Mouse (Mus musculus) natural killer cell, adult 2 months (primary cell): ENCODE data around the gene Olfr1347.
"Not testable (repeated sequence)": the region's sequence is repeated elsewhere in the genome, so short reads cannot be mapped to it uniquely, and the experiment has no call there.

Source experiments
- DNase-seq, 2 experiments: peaks; one replicate each; pipeline ENCODE4 v3.0.0; 2022; ENCODE audit warnings: low spot score in 2 of 2

Olfr1347 gene

DNA sequence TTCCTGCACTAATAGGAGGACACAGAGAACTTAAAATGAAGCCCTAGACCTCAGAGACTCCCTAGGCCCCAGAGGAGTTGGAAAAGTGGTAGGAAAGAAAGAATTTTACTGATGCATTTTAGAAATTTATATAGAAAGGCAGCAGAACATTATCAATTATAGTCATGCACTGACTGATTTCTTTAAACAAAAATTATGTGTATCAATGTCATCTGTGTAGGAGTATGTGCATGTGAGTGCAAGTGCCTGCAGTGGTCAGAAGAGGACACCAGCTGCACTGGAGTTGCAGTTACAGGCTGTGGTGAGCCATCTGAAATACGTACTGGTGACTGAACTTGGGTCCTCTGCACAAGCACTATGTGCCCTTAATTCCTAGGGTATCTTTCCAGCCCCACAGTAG is at the start of gene Olfr1347:
Gene Olfr1347 (minus strand): TSS at position 101 of the 400 bp plus-strand sequence.
- DNase-seq, result no peak

DNA sequence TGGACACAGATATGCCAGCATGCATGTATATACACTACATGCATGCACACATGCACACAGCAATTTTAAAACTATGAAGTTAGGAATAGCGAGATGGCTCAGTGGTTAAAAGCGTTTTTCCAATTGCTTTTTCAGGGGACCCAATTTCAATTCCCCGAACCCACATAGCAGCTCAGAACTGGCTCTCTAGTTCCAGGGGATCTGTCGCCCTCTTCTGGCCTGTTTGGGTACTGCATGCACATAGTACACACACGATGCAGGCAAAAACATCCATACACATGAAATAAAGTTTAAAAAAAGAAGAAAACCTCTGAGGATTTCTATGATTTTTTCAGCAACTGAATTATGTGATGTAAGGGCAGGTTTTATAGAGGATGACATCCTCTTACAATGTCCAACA is 26.6 kb upstream of the Olfr1347 start:
- DNase-seq, result no peak

DNA sequence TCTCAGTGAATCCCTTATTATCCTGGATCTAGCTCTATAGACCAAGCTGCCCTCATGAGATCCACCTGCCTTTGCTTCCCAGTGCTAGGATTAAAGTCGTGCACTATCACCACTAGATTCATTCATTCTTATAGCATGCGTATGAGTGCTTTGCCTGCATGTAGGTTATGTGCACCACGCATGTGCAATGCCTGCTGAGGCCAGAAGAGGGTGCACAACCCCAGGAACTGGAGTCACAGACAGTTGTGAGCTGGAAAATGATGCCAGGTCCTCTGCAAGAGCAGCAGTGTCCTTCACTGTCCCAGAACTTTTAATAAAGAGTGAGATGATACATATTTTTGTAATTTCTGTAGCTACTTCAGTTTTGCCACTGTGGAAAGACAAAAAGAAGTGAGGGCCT is 25.4 kb upstream of the Olfr1347 start:
- DNase-seq, result no peak

DNA sequence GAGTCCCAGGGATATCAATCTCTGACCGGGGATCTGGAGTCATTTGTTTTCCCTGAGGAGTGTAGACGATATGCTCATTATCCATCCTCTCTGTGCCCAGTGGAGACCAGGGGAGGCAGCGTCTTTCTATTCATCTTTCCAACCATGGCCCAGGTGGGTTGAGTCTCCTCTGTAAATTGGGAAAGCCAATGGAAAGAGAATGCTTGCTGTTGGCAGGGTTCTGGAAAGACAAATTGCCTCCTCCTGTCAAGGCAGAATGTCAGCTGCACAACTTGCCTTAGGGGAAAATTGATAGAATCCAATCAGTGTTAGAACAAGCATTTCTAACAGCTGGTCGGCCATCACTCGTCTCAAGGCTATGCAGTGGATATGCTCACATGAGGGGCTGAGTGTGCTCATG is 23.3 kb upstream of the Olfr1347 start, which contains the start of gene Olfr1349:
Gene Olfr1349 (minus strand): TSS at position 101 of the 400 bp plus-strand sequence.
- no peak for DNase-seq

DNA sequence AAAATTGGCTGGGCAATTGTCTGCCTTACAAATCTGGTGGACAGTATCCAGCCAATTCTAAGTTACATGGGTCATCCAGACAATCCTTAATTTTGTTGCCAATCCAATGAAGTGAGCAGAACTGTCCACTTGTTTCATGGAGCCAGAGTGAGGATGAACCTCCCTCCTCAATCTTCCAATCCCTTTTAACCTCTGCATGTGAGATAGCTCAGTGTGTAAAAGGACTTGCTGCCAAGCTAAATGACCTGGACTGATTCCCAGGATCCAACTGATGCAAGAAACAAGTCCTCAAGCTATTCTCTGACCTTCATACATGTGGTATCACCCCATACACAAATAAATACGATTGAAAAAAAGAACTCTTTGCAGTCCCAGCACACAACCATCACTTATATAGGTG is 22.1 kb upstream of the Olfr1347 start:
- no peak for DNase-seq

DNA sequence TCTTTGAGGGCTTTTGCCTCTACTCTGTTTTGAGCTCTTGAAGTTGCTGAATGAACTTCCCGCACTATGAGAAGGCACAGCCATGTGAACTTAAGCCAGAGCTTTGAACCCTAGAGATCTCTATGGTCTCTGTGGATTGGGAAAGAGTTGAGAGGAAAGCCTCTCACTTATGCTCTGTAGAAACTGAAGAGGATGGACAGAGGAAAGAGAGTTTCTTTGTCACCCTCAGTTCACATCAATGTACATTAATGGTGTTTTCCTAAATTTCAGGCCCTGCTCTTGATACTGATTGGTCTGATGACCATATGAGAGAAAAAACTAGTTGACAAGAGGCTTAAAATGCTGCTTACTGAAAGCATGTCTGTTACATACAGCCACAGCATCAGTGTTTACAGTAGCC is 9.1 kb upstream of the Olfr1347 start, which contains the start of gene Olfr1348:
Gene Olfr1348 (minus strand): TSS at position 101 of the 400 bp plus-strand sequence.
- no peak for DNase-seq

DNA sequence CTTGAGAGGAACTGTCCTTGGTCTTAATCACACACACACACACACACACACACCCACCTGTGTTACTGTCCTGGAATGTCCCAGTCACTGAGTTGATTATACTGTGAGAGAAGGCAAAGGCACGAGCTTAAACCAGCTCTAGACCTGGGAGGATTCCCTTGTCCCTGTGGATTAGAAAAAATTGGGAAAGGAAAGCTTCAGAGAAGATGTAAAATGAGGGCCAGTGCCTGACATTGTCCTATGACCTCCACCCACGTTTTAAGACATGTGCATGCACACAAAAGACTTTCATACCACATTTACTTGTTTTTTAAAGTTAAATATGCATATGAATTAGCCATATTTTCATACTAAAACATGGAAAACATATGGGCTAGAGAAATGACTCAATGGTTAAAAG is 12.7 kb downstream of the Olfr1347 start, which contains the start of gene Olfr5:
Gene Olfr5 (minus strand): TSS at position 101 of the 400 bp plus-strand sequence.
- DNase-seq, result no peak

DNA sequence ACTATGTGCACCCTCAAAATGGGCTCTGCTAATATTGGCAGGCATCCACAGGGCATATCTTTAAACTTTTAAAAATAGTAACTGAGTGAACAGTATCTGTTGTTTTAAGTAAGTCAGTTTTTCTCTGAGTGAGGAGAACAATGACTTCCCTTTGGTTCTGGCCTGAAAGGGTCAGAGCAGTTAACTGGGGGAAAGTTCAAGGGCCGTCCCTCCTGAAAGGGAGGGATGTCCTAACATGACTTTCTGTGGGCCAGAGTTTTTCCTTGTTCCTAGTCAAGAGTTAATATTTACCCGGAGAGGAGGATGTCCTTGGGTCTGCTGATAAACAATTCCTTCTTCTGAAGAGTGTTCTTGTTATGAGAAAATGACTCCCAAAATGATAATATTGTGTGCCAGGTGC is 21.9 kb downstream of the Olfr1347 start:
- not testable (repeated sequence) for DNase-seq

DNA sequence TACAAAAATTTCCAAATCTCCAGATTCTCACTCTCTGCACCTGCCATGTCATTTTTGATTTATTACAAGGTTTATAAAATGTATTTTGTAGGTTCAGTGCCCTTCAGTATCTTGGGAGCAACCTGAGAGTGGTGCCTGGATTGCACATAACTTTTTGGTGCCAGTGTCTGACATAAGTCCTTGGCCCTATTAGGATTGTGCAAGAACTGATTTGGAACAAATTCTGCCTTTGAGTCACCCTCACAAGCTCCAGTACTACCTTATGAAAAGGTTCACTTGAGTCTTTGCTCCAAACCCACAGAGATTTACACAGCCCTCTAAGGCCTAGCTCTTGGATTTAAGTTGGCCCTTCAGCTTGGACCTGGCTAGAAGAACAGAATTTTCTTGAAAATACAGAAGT is 32.6 kb downstream of the Olfr1347 start, which contains the start of gene Olfr1346:
Gene Olfr1346 (plus strand): TSS at position 151 of the 400 bp plus-strand sequence.
- DNase-seq, result no peak

DNA sequence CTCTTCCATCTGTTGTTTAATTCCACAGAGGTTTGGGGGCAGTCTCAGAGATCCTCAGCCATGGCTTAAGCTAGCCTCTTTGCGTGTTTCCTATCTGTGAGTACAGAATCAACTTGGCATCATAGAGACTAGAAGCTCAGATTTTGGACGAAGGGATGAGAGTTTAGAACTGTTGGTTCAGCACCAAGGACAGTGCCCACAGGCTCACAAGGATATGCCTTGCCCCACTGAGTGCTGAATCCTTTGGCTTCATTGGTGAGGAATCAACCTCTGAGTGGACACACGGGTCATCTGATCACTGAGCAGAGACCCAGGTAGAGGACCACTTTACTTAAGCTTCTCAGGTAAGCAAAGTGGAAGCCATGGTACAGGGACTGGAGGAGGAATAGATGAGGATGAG is 43.2 kb downstream of the Olfr1347 start:
- no peak for DNase-seq

DNA sequence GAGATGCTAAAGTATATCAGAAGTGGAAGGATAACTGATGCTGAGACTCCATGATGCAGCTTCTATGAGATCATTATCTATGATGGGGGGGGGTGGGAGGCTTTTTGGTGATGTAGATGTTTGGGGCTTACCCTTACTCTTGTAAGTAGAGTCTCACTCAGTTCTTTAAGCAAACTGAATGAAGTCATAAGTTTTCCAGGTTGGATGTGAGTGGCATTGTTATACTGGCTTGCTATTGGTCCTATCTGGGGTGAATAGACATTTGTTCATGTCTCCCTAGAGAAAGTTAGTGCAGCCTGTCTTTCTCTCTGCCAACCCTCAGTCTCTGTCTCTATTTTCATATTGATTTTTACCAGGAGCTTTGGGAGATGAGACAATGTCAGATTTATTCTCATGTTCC is 43.7 kb downstream of the Olfr1347 start, which contains the start of gene Olfr1336:
Gene Olfr1336 (plus strand): TSS at position 301 of the 400 bp plus-strand sequence.
- no peak for DNase-seq

DNA sequence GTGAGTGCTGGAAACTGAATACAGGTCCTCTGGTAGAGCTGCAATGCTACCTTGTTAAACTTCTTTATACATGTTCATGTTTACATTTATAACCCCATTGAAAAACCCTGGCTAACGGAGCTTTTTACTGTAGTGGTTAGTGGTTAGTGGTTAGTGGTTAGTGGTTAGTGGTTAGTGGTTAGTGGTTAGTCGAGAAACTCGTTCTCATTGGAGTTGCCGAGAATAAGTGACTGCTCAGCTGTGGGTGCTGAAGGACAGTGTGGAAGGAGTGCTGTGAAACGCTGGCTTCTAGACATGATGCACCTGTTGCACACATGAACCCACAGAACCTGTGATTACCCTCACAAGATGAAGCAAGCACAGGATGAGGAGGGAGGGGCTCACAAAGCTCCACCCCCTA is 51.8 kb downstream of the Olfr1347 start:
- DNase-seq, result no peak

DNA sequence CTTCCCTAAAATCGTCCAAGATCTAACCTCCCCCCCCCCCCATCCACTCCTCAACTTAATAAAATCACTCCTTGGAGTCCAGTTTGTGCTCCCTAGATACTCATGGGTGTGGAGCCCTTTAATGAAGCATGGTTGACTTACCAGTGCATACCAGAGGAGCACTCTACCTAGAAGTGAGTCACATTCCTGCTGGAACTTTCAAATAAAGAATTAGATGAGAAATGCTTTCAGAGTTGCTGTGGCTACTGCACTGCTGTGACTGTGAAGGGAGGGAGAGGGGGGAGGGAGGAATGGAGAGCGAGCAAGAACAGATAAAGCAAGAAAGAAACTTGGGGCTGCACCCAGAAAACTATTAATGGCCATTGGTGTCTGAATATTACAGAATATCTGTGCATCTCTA is 58.4 kb downstream of the Olfr1347 start:
- DNase-seq, result no peak

DNA sequence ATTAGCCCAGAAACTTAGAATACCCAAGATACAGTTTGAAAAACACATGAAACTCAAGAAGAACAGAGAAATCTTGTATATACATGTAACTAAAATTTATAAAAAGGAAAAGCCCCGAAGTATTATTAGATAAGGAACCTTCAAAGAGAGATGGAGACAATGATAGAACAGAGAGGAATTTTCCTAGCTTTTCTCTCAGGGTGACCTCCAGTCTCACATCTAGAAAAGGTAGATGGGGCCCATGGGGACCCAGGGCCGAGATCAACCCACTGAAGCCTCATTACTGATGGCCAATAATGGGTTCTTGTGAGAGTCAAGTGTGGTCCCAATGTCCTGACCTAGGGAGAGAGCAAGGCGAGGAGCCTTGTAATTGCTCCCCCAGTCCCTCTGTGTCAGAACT is 61.2 kb downstream of the Olfr1347 start, which contains the start of gene Olfr1344:
Gene Olfr1344 (plus strand): TSS at position 301 of the 400 bp plus-strand sequence.
- DNase-seq, result no peak
